Mouse (Mus musculus) stomach, postnatal 0 days (tissue): Measurements from ENCODE around the gene Gatad2a.

Source experiments
- CTCF ChIP-seq: IDR thresholded peaks from 2 replicates; pipeline ENCODE4 v1.5.1; 2016; ENCODE audit warnings: antibody characterized with exemption, low read depth, mild to moderate bottlenecking, moderate library complexity
- EP300 ChIP-seq: optimal IDR thresholded peaks from 2 replicates; pipeline ENCODE3; 2016; ENCODE audit warnings: antibody characterized with exemption

DNA sequence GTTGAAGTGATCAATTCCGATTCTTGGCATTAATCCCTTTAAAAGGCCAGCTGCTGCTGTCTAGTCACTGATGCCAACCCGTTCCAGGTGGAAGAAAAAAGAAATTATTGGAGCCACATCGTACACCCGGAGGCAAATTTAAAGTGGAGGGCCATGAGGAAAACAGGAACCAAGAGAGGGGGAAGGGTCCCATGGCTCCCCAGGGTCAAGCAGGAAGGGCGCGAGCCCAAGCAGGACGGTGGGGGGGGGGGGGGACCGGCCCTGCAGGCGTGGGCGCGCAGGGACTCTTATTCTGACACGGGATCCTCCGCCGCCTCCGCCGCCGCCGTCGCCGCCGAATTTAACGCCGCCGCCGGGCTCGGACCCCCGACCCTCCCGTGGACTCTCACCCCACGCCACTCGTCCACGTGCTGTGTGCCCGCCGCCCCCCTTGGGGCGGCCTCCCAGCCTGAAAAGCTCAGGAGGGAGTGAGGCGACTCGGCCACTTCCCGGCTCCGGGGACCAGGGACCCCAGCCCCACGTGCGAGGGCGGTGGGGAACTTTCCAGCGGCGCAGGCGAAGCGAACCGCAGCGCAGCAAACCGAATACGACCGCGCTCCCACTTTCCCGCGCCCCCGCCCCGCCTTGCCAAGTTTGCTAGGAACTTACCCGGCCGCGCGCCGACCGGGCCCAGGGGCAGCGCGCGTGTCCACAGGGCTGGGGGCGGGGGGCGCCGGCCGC is 22.6 kb downstream of the Gatad2a start:
- no peak for TF ChIP-seq CTCF
- peak; percentile 61 for TF ChIP-seq EP300
